Mouse (Mus musculus) forebrain, postnatal 0 days (tissue): ENCODE measurements around the gene Yars2. TPM values are rescaled to one million over a fixed set of nuclear protein-coding genes. Genes with fewer than 3 reads are reported as not detected.

Experiments
- ATAC-seq: fragments of 200-750 bp; cut with Nextera tagmentation; 2 replicates; pipeline ENCODE4 v1.8.0; 2017; ENCODE audit warnings: mild to moderate bottlenecking, moderate library complexity
- DNase-seq: peaks from one replicate; pipeline ENCODE4 v3.0.0-alpha.2; 2015
- H3K27ac ChIP-seq: fragments of 300-500 bp; sonication (generic); 2 replicates; pipeline ENCODE4 v1.5.1; 2014; ENCODE audit warnings: low read depth, mild to moderate bottlenecking, antibody characterized with exemption, low read length, moderate library complexity, mixed read lengths
- H3K27me3 ChIP-seq: fragments of 300-500 bp; sonication (generic); 2 replicates; pipeline ENCODE4 v1.6.1; 2014; ENCODE audit warnings: mild to moderate bottlenecking, low read length, mixed read lengths; ENCODE audit not compliant: insufficient read depth
- H3K36me3 ChIP-seq: fragments of 300-500 bp; sonication (generic); 2 replicates; pipeline ENCODE4 v1.6.1; 2014; ENCODE audit warnings: mild to moderate bottlenecking, moderate library complexity; ENCODE audit not compliant: insufficient read depth
- H3K4me1 ChIP-seq: fragments of 300-500 bp; sonication (generic); 2 replicates; pipeline ENCODE4 v1.6.1; 2014; ENCODE audit warnings: antibody characterized with exemption; ENCODE audit not compliant: insufficient read depth
- H3K4me2 ChIP-seq: fragments of 300-500 bp; sonication (generic); 2 replicates; pipeline ENCODE4 v1.6.1; 2014; ENCODE audit warnings: low read depth, mild to moderate bottlenecking, moderate library complexity
- H3K4me3 ChIP-seq: fragments of 300-500 bp; sonication (generic); 2 replicates; pipeline ENCODE4 v1.5.1; 2014; ENCODE audit warnings: low read depth, low read length, mixed read lengths
- H3K9ac ChIP-seq: fragments of 300-500 bp; sonication (generic); 2 replicates; pipeline ENCODE4 v1.6.1; 2014; ENCODE audit warnings: mild to moderate bottlenecking
- H3K9me3 ChIP-seq: fragments of 300-500 bp; sonication (generic); 2 replicates; pipeline ENCODE4 v1.6.1; 2016; ENCODE audit warnings: low read length
- CTCF ChIP-seq: sonication (generic); IDR thresholded peaks from 2 replicates; pipeline ENCODE4 v1.5.1; 2016; ENCODE audit warnings: antibody characterized with exemption, control low read depth, low read depth
- WGBS: fragments of 180-500 bp; shearing (Covaris S2); extraction: QIAGEN DNeasy Blood & Tissue Kit; methylation state at CpG from one replicate; pipeline ENCODE4 v1.1.7; 2014; 5-methylcytosine and 5-hydroxymethylcytosine counted together
- polyA plus RNA-seq: library from polyadenylated mRNA; unstranded; fragments of >200 nt; fragmentation: Nextera tagmentation; extraction: Ambion mirVana; gene quantifications from 2 replicates; pipeline ENCODE4 v1.2.1, GENCODE M21; 2015
- total RNA-seq: library from RNA; depleted of rRNA; stranded (reverse); fragments of >200 nt; gene quantifications from 2 replicates; pipeline ENCODE4 v1.2.3, GENCODE M21; 2014; rRNA removed

Gene Yars2
- total RNA-seq (33.1 and 34.5 TPM in 2 replicates), polyA plus RNA-seq (26.3 and 28.1 TPM in 2 replicates)

- no peaks in the 10 kb centered on the region for H3K27me3 ChIP-seq
- ATAC-seq (peak; percentile 99), DNase-seq (peak; percentile 96)
- H3K36me3 ChIP-seq = peaks cover 6% of the 10 kb centered on the region; the same call in 1 of the 2 replicates
- peak within 1 kb of the TSS; percentile 93 for H3K27ac ChIP-seq
- TF ChIP-seq CTCF = peak; percentile 92
- peak within 1 kb of the TSS; percentile 72 for H3K9ac ChIP-seq
- H3K9me3 ChIP-seq = no peaks in the 10 kb centered on the region
- H3K4me2 ChIP-seq = peak within 1 kb of the TSS; percentile 89
- peak within 1 kb of the TSS; percentile 84 for H3K4me3 ChIP-seq
- H3K4me1 ChIP-seq = peaks cover 9% of the 10 kb centered on the region; the same call in 1 of the 2 replicates
- 4% methylated on average over 50 of the region's 50 CpGs for WGBS
These were observed at the start of gene Yars2 for GRCm38 (mm10) chr16:16302369-16303137. Yars2 (plus strand) TSS chr16:16302965.

GRCm38 (mm10) chr16:16253326-16254074 is 49.3 kb upstream of the Yars2 start:
- WGBS = 18% methylated on average over 4 of the region's 4 CpGs

GRCm38 (mm10) chr16:16255217-16255616 is 47.5 kb upstream of the Yars2 start:
- Histone ChIP-seq H3K27ac (no peak overlapping the region), H3K36me3 (no peaks in the 10 kb centered on the region), H3K9ac (no peak overlapping the region), H3K27me3 (no peaks in the 10 kb centered on the region), H3K4me3 (no peak overlapping the region), H3K9me3 (no peaks in the 10 kb centered on the region), H3K4me2 (no peak overlapping the region), H3K4me1 (no peaks in the 10 kb centered on the region)
- no peak for TF ChIP-seq CTCF
- 85% methylated on average over 1 of the region's 1 CpGs for WGBS
- DNase-seq (no peak), ATAC-seq (no peak)

More at GRCm38 (mm10) chr16:16253326-16254074, 49.3 kb upstream of the Yars2 start:
- no peak overlapping the region for H3K9ac ChIP-seq
- H3K4me2 ChIP-seq = no peak overlapping the region
- no peak overlapping the region for H3K4me3 ChIP-seq
- no peaks in the 10 kb centered on the region for H3K4me1 ChIP-seq
- TF ChIP-seq CTCF = no peak
- ATAC-seq (peak; percentile 83), DNase-seq (peak; percentile 10)
- no peak overlapping the region for H3K27ac ChIP-seq
- no peaks in the 10 kb centered on the region for H3K36me3 ChIP-seq
- no peaks in the 10 kb centered on the region for H3K9me3 ChIP-seq
- H3K27me3 ChIP-seq = no peaks in the 10 kb centered on the region

GRCm38 (mm10) chr16:16255874-16256273 is 46.9 kb upstream of the Yars2 start:
- H3K27me3 ChIP-seq = no peaks in the 10 kb centered on the region
- H3K27ac ChIP-seq = no peak overlapping the region
- DNase-seq (no peak), ATAC-seq (no peak)
- TF ChIP-seq CTCF = no peak
- H3K4me1 ChIP-seq = no peaks in the 10 kb centered on the region
- H3K9me3 ChIP-seq = no peaks in the 10 kb centered on the region
- no peak overlapping the region for H3K4me3 ChIP-seq
- WGBS = 77% methylated on average over 7 of the region's 7 CpGs
- no peaks in the 10 kb centered on the region for H3K36me3 ChIP-seq
- H3K9ac ChIP-seq = no peak overlapping the region
- H3K4me2 ChIP-seq = no peak overlapping the region

- no peak for DNase-seq
These were observed 46.1 kb upstream of the Yars2 start for GRCm38 (mm10) chr16:16256672-16257071.

GRCm38 (mm10) chr16:16260882-16261281 is 41.9 kb upstream of the Yars2 start:
- H3K27me3 ChIP-seq = no peaks in the 10 kb centered on the region
- no peak overlapping the region for H3K4me3 ChIP-seq
- no peak overlapping the region for H3K27ac ChIP-seq
- DNase-seq = no peak
- H3K36me3 ChIP-seq = no peaks in the 10 kb centered on the region
- 93% methylated on average over 5 of the region's 5 CpGs for WGBS
- no peak for TF ChIP-seq CTCF
- peak; percentile 51; the same call in 1 of the 2 replicates for ATAC-seq
- H3K9me3 ChIP-seq = no peaks in the 10 kb centered on the region
- no peaks in the 10 kb centered on the region for H3K4me1 ChIP-seq
- H3K9ac ChIP-seq = no peak overlapping the region
- H3K4me2 ChIP-seq = no peak overlapping the region

More at GRCm38 (mm10) chr16:16256672-16257071, 46.1 kb upstream of the Yars2 start:
- 78% methylated on average over 1 of the region's 1 CpGs for WGBS
- Histone ChIP-seq H3K4me2 (no peak overlapping the region), H3K4me3 (no peak overlapping the region), H3K4me1 (no peaks in the 10 kb centered on the region), H3K9me3 (no peaks in the 10 kb centered on the region), H3K9ac (no peak overlapping the region), H3K27me3 (no peaks in the 10 kb centered on the region), H3K36me3 (no peaks in the 10 kb centered on the region), H3K27ac (no peak overlapping the region)
- no peak for ATAC-seq
- no peak for TF ChIP-seq CTCF

GRCm38 (mm10) chr16:16261481-16261880 is 41.3 kb upstream of the Yars2 start:
- 92% methylated on average over 6 of the region's 6 CpGs for WGBS
- no peaks in the 10 kb centered on the region for H3K9me3 ChIP-seq
- no peaks in the 10 kb centered on the region for H3K4me1 ChIP-seq
- ATAC-seq = no peak
- no peak for TF ChIP-seq CTCF
- H3K27ac ChIP-seq = no peak overlapping the region
- DNase-seq = no peak
- no peaks in the 10 kb centered on the region for H3K27me3 ChIP-seq
- H3K9ac ChIP-seq = no peak overlapping the region
- H3K4me3 ChIP-seq = no peak overlapping the region
- H3K4me2 ChIP-seq = no peak overlapping the region
- no peaks in the 10 kb centered on the region for H3K36me3 ChIP-seq
